Mouse (Mus musculus): ENCODE results near the gene Atp2c2. TPM values are rescaled to one million over a fixed set of nuclear protein-coding genes. Genes with fewer than 3 reads are reported as not detected.

The Atp2c2 gene
- polyA plus RNA-seq, 1 experiment: not detected

GRCm38 (mm10) chr8:119691989-119692388 is 7.8 kb upstream of the Atp2c2 start:
- 85% methylated on average over 4 of the region's 4 CpGs for WGBS
- H3K4me3 ChIP-seq (ENCODE audit: insufficient read depth, low read depth, low read length): no peak overlapping the region
- H3K4me1 ChIP-seq (ENCODE audit: control insufficient read depth, insufficient read depth, low read length): peaks cover 14% of the 10 kb centered on the region
- H3K27ac ChIP-seq (ENCODE audit: insufficient read depth, low read depth, low read length): no peak overlapping the region
- no peak for TF ChIP-seq POLR2A (IDR thresholded peaks at IDR 0.05; ENCODE audit: insufficient read depth, low read depth, low read length)
- no peak for TF ChIP-seq CTCF (IDR thresholded peaks at IDR 0.05; ENCODE audit: insufficient read depth, low read depth, low read length)

- TF ChIP-seq POLR2A (IDR thresholded peaks at IDR 0.05; ENCODE audit: insufficient read depth, low read depth, low read length): no peak
- no peak for TF ChIP-seq CTCF (IDR thresholded peaks at IDR 0.05; ENCODE audit: insufficient read depth, low read depth, low read length)
- Histone ChIP-seq H3K27ac (ENCODE audit: insufficient read depth, low read depth, low read length) (no peak overlapping the region), H3K4me3 (ENCODE audit: insufficient read depth, low read depth, low read length) (no peak overlapping the region), H3K4me1 (ENCODE audit: control insufficient read depth, insufficient read depth, low read length) (0 out of 2 replicates have a peak, but pooled peaks cover 2% of the 10 kb centered on the region)
- 84% methylated on average over 7 of the region's 7 CpGs for WGBS
Observed at GRCm38 (mm10) chr8:119694696-119695095, 5.1 kb upstream of the Atp2c2 start.

GRCm38 (mm10) chr8:119697163-119697562 is 2.6 kb upstream of the Atp2c2 start:
- 90% methylated on average over 2 of the region's 2 CpGs for WGBS
- 0 out of 2 replicates have a peak, but pooled peaks cover 2% of the 10 kb centered on the region for H3K4me1 ChIP-seq (ENCODE audit: control insufficient read depth, insufficient read depth, low read length)
- H3K27ac ChIP-seq (ENCODE audit: insufficient read depth, low read depth, low read length): no peak overlapping the region
- TF ChIP-seq CTCF (IDR thresholded peaks at IDR 0.05; ENCODE audit: insufficient read depth, low read depth, low read length) (no peak), POLR2A (IDR thresholded peaks at IDR 0.05; ENCODE audit: insufficient read depth, low read depth, low read length) (no peak)
- H3K4me3 ChIP-seq (ENCODE audit: insufficient read depth, low read depth, low read length): no peak overlapping the region

GRCm38 (mm10) chr8:119698960-119699359 is 849 bp upstream of the Atp2c2 start:
- H3K4me1 ChIP-seq (ENCODE audit: control insufficient read depth, insufficient read depth, low read length): 0 out of 2 replicates have a peak, but pooled peaks cover 2% of the 10 kb centered on the region
- no peak overlapping the region for H3K4me3 ChIP-seq (ENCODE audit: insufficient read depth, low read depth, low read length)
- no peak overlapping the region for H3K27ac ChIP-seq (ENCODE audit: insufficient read depth, low read depth, low read length)
- TF ChIP-seq CTCF (IDR thresholded peaks at IDR 0.05; ENCODE audit: insufficient read depth, low read depth, low read length): peak; percentile 56; the same call in 1 of the 2 replicates
- no peak for TF ChIP-seq POLR2A (IDR thresholded peaks at IDR 0.05; ENCODE audit: insufficient read depth, low read depth, low read length)
- WGBS: 3% methylated on average over 12 of the region's 12 CpGs

GRCm38 (mm10) chr8:119702965-119703364 is 3.2 kb downstream of the Atp2c2 start:
- WGBS: 52% methylated on average over 7 of the region's 7 CpGs
- H3K4me3 ChIP-seq (ENCODE audit: insufficient read depth, low read depth, low read length): no peak overlapping the region
- no peak overlapping the region for H3K27ac ChIP-seq (ENCODE audit: insufficient read depth, low read depth, low read length)
- TF ChIP-seq POLR2A (IDR thresholded peaks at IDR 0.05; ENCODE audit: insufficient read depth, low read depth, low read length) (no peak), CTCF (IDR thresholded peaks at IDR 0.05; ENCODE audit: insufficient read depth, low read depth, low read length) (no peak)
- H3K4me1 ChIP-seq (ENCODE audit: control insufficient read depth, insufficient read depth, low read length): no peaks in the 10 kb centered on the region

- TF ChIP-seq POLR2A (IDR thresholded peaks at IDR 0.05; ENCODE audit: insufficient read depth, low read depth, low read length) (no peak), CTCF (IDR thresholded peaks at IDR 0.05; ENCODE audit: insufficient read depth, low read depth, low read length) (no peak)
- 90% methylated on average over 9 of the region's 9 CpGs for WGBS
- Histone ChIP-seq H3K27ac (ENCODE audit: insufficient read depth, low read depth, low read length) (no peak overlapping the region), H3K4me3 (ENCODE audit: insufficient read depth, low read depth, low read length) (no peak overlapping the region), H3K4me1 (ENCODE audit: control insufficient read depth, insufficient read depth, low read length) (peaks cover 15% of the 10 kb centered on the region)
Observed at GRCm38 (mm10) chr8:119707146-119707545, 7.3 kb downstream of the Atp2c2 start.

- 92% methylated on average over 8 of the region's 8 CpGs for WGBS
- H3K4me1 ChIP-seq (ENCODE audit: control insufficient read depth, insufficient read depth, low read length): peaks cover 18% of the 10 kb centered on the region
- TF ChIP-seq CTCF (IDR thresholded peaks at IDR 0.05; ENCODE audit: insufficient read depth, low read depth, low read length) (no peak), POLR2A (IDR thresholded peaks at IDR 0.05; ENCODE audit: insufficient read depth, low read depth, low read length) (no peak)
- no peak overlapping the region for H3K4me3 ChIP-seq (ENCODE audit: insufficient read depth, low read depth, low read length)
- no peak overlapping the region for H3K27ac ChIP-seq (ENCODE audit: insufficient read depth, low read depth, low read length)
Observed at GRCm38 (mm10) chr8:119708471-119708870, 8.7 kb downstream of the Atp2c2 start.

- 61% methylated on average over 14 of the region's 14 CpGs for WGBS
- Histone ChIP-seq H3K27ac (ENCODE audit: insufficient read depth, low read depth, low read length) (no peak overlapping the region), H3K4me1 (ENCODE audit: control insufficient read depth, insufficient read depth, low read length) (peaks cover 18% of the 10 kb centered on the region), H3K4me3 (ENCODE audit: insufficient read depth, low read depth, low read length) (no peak overlapping the region)
- TF ChIP-seq POLR2A (IDR thresholded peaks at IDR 0.05; ENCODE audit: insufficient read depth, low read depth, low read length) (no peak), CTCF (IDR thresholded peaks at IDR 0.05; ENCODE audit: insufficient read depth, low read depth, low read length) (no peak)
Observed at GRCm38 (mm10) chr8:119708878-119709702, 9.3 kb downstream of the Atp2c2 start.

- peaks cover 18% of the 10 kb centered on the region for H3K4me1 ChIP-seq (ENCODE audit: control insufficient read depth, insufficient read depth, low read length)
- WGBS: 86% methylated on average over 11 of the region's 11 CpGs
- H3K4me3 ChIP-seq (ENCODE audit: insufficient read depth, low read depth, low read length): no peak overlapping the region
- no peak overlapping the region for H3K27ac ChIP-seq (ENCODE audit: insufficient read depth, low read depth, low read length)
- TF ChIP-seq CTCF (IDR thresholded peaks at IDR 0.05; ENCODE audit: insufficient read depth, low read depth, low read length): no peak
- TF ChIP-seq POLR2A (IDR thresholded peaks at IDR 0.05; ENCODE audit: insufficient read depth, low read depth, low read length): no peak
Observed at GRCm38 (mm10) chr8:119709703-119710093, 9.9 kb downstream of the Atp2c2 start.

Measured in olfactory bulb, adult 2 months (tissue).